In the genomic region with DNA sequence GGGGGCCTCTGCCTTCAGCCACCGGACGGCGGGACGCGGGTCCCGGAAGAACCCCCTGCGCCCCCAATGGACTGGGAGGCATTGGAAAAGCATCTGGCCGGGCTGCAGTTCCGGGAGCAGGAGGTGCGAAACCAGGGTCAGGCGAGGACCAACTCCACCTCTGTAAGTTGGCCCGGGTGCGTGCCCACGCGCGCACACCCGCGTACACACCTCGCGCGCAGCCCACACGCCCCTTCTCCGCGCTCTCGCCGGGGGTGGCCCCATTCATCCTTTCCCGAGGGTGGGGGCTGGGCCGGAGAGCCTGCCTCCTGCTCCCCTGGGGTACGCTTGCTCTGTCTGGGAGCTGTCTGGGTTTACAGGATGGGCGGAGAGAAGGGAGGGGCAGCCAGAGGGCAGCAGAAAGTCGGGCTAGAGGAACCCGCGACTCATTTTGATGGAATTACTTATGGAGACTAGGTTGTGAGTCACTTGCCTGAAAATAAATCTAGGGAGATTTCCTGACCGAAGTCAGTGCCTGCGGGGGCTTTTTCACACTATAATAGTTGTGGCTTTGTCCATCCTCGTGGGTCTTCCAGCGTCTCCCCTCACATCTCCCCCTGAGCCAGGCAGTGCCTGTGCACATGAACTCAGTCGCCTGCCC, we compare ENCODE assay signal across 8 mouse cellular contexts.
A peak's percentile ranks its signal among the peaks of the same experiment; 100 is the strongest.
DNase-seq lines count a peak whose midpoint lies in the region; ATAC-seq lines count a peak whose summit lies in the region.

No protein-coding gene starts in this region.

- DNase-seq in thymus, postnatal 4 days = peak; percentile 13
- DNase-seq in thymus, postnatal 25 days = no peak
- peak; percentile 69 for DNase-seq in kidney, adult 11 months
- peak; percentile 53 for DNase-seq in testis, postnatal 10 days (ENCODE audit: low spot score)

- no peaks in the 10 kb centered on the region for H3K9me3 ChIP-seq in embryonic facial prominence, embryonic 13.5 days
- no peaks in the 10 kb centered on the region for H3K9me3 ChIP-seq in limb, embryonic 12.5 days
- no peaks in the 10 kb centered on the region for H3K9me3 ChIP-seq in midbrain, embryonic 13.5 days

- peak overlapping the region; percentile 71 for H3K4me3 ChIP-seq in embryonic facial prominence, embryonic 13.5 days
- H3K4me3 ChIP-seq in limb, embryonic 12.5 days (replicated peaks) = peak overlapping the region; percentile 74
- peak overlapping the region; percentile 68 for H3K4me3 ChIP-seq in midbrain, embryonic 13.5 days (replicated peaks)

- peak overlapping the region; percentile 98 for H3K4me2 ChIP-seq in embryonic facial prominence, embryonic 13.5 days
- H3K4me2 ChIP-seq in limb, embryonic 12.5 days = peak overlapping the region; percentile 98
- peak overlapping the region; percentile 98 for H3K4me2 ChIP-seq in midbrain, embryonic 13.5 days (replicated peaks)

- H3K9ac ChIP-seq in embryonic facial prominence, embryonic 13.5 days = peak overlapping the region; percentile 81
- peak overlapping the region; percentile 81 for H3K9ac ChIP-seq in limb, embryonic 12.5 days (replicated peaks)
- peak overlapping the region; percentile 76 for H3K9ac ChIP-seq in midbrain, embryonic 13.5 days (replicated peaks)

- peak; percentile 40 for ATAC-seq in embryonic facial prominence, embryonic 13.5 days (ENCODE audit: insufficient number of reproducible peaks, insufficient read depth, low FRiP score, low TSS enrichment, low read depth)
- peak; percentile 15; the same call in 1 of the 2 replicates for ATAC-seq in granulocyte monocyte progenitor cell, adult 5-6 weeks (replicated peaks; ENCODE audit: poor library complexity, severe bottlenecking)
- peak; percentile 30; the same call in 1 of the 2 replicates for ATAC-seq in limb, embryonic 12.5 days (ENCODE audit: insufficient number of reproducible peaks, insufficient read depth, low FRiP score, low TSS enrichment, low read depth)
- peak; percentile 60 for ATAC-seq in midbrain, embryonic 13.5 days

- WGBS in embryonic facial prominence, embryonic 13.5 days = 0% methylated on average over 38 of the region's 38 CpGs
- WGBS in limb, embryonic 12.5 days = under 1% methylated on average over 38 of the region's 38 CpGs
- WGBS in midbrain, embryonic 13.5 days = under 1% methylated on average over 38 of the region's 38 CpGs

- H3K27me3 ChIP-seq in embryonic facial prominence, embryonic 13.5 days = no peaks in the 10 kb centered on the region
- H3K27me3 ChIP-seq in limb, embryonic 12.5 days = peaks cover 23% of the 10 kb centered on the region
- H3K27me3 ChIP-seq in midbrain, embryonic 13.5 days = peaks cover 18% of the 10 kb centered on the region

- peak overlapping the region; percentile 88 for H3K27ac ChIP-seq in embryonic facial prominence, embryonic 13.5 days
- H3K27ac ChIP-seq in limb, embryonic 12.5 days = peak overlapping the region; percentile 78
- H3K27ac ChIP-seq in midbrain, embryonic 13.5 days = peak overlapping the region; percentile 64

- no peaks in the 10 kb centered on the region for H3K36me3 ChIP-seq in embryonic facial prominence, embryonic 13.5 days
- H3K36me3 ChIP-seq in limb, embryonic 12.5 days = no peaks in the 10 kb centered on the region
- H3K36me3 ChIP-seq in midbrain, embryonic 13.5 days = no peaks in the 10 kb centered on the region

- peaks cover 29% of the 10 kb centered on the region for H3K4me1 ChIP-seq in embryonic facial prominence, embryonic 13.5 days
- peaks cover 38% of the 10 kb centered on the region for H3K4me1 ChIP-seq in limb, embryonic 12.5 days (replicated peaks)
- H3K4me1 ChIP-seq in midbrain, embryonic 13.5 days (replicated peaks) = peaks cover 29% of the 10 kb centered on the region
